Mouse (Mus musculus) lung, postnatal 0 days (tissue): ENCODE measurements at regions not wholly inside any gene's neighbourhood (a gene's known extent, or its start where the extent isn't known, plus 50 kb on each side); places are given as distances from the start of the nearest gene placed in this dataset.
A peak's percentile ranks its signal among the peaks of the same experiment; 100 is the strongest.

Experiments
- ATAC-seq: fragments of 200-750 bp; cut with Nextera tagmentation; 2 replicates; pipeline ENCODE4 v1.8.0; 2017; ENCODE audit warnings: moderate library complexity
- DNase-seq: peaks from one replicate; pipeline ENCODE4 v3.0.0-alpha.2; 2016; ENCODE audit warnings: low spot score
- H3K27ac ChIP-seq: fragments of 300-500 bp; sonication (generic); 2 replicates; pipeline ENCODE4 v1.5.1; 2014; ENCODE audit warnings: antibody characterized with exemption, mild to moderate bottlenecking, low read length, mixed read lengths
- H3K27me3 ChIP-seq: fragments of 300-500 bp; sonication (generic); replicated peaks from 2 replicates; pipeline ENCODE4 v1.6.1; 2014; ENCODE audit warnings: low read length, mixed read lengths; ENCODE audit not compliant: insufficient read depth
- H3K36me3 ChIP-seq: fragments of 300-500 bp; sonication (generic); 2 replicates; pipeline ENCODE4 v1.6.1; 2014; ENCODE audit warnings: low read length, mixed read lengths; ENCODE audit not compliant: insufficient read depth
- H3K4me1 ChIP-seq: fragments of 300-500 bp; sonication (generic); 2 replicates; pipeline ENCODE4 v1.6.1; 2014; ENCODE audit warnings: antibody characterized with exemption, low read depth, low read length, mixed read lengths; ENCODE audit not compliant: insufficient read depth
- H3K4me2 ChIP-seq: fragments of 300-500 bp; sonication (generic); replicated peaks from 2 replicates; pipeline ENCODE4 v1.6.1; 2014; ENCODE audit warnings: low read depth, mild to moderate bottlenecking, low read length, moderate library complexity, mixed read lengths
- H3K4me3 ChIP-seq: fragments of 300-500 bp; sonication (generic); 2 replicates; pipeline ENCODE4 v1.5.1; 2014; ENCODE audit warnings: low read depth, low read length
- H3K9ac ChIP-seq: fragments of 300-500 bp; sonication (generic); replicated peaks from 2 replicates; pipeline ENCODE4 v1.6.1; 2014; ENCODE audit warnings: low read depth, mild to moderate bottlenecking
- H3K9me3 ChIP-seq: fragments of 300-500 bp; sonication (generic); 2 replicates; pipeline ENCODE4 v1.6.1; 2016; ENCODE audit warnings: low read length, mixed read lengths
- CTCF ChIP-seq: IDR thresholded peaks from 2 replicates; pipeline ENCODE4 v1.5.1; 2016; ENCODE audit warnings: antibody characterized with exemption, mild to moderate bottlenecking
- EP300 ChIP-seq: IDR thresholded peaks from 2 replicates; pipeline ENCODE4 v1.6.1; 2016; ENCODE audit warnings: antibody characterized with exemption, mild to moderate bottlenecking, control low read depth
- WGBS: fragments of 180-500 bp; shearing (Covaris S2); extraction: QIAGEN DNeasy Blood & Tissue Kit; methylation state at CpG from one replicate; pipeline ENCODE4 v1.1.7; 2014; 5-methylcytosine and 5-hydroxymethylcytosine counted together

GRCm38 (mm10) chr1:184411066-184411465, 321.4 kb downstream of the Hlx start:
- TF ChIP-seq EP300 (no peak), CTCF (no peak)
- DNase-seq (no peak), ATAC-seq (no peak)
- Histone ChIP-seq H3K4me2 (no peak overlapping the region), H3K36me3 (no peaks in the 10 kb centered on the region), H3K27me3 (no peaks in the 10 kb centered on the region), H3K27ac (no peak overlapping the region), H3K4me1 (no peaks in the 10 kb centered on the region), H3K9me3 (no peaks in the 10 kb centered on the region), H3K4me3 (no peak overlapping the region), H3K9ac (no peak overlapping the region)
- 56% methylated on average over 3 of the region's 3 CpGs for WGBS

DNA sequence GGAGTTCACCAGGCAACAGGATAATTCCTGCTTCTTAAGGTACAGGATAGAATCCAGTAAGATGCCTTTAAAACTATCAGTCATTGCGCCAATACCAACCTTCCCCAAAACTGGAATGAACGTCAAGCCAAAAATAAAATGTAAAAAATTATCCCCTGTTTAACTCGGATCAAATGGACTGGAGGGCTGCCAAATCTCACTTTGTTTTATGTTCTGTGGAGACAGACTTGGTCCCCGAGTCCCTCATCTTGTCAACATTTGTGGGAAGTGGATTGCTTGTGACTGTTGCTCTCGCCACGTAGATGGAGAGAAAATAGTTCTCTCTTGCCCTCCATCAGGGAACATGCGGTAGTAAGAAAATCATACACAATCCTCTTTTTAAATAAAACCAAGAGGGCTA, 322.4 kb downstream of the Hlx start:
- DNase-seq (no peak), ATAC-seq (no peak)
- 51% methylated on average over 7 of the region's 7 CpGs for WGBS
- no peaks in the 10 kb centered on the region for H3K36me3 ChIP-seq
- H3K27ac ChIP-seq, result no peak overlapping the region
- H3K4me3 ChIP-seq, result no peak overlapping the region
- TF ChIP-seq EP300, result no peak
- no peak for TF ChIP-seq CTCF
- no peak overlapping the region for H3K4me2 ChIP-seq
- no peaks in the 10 kb centered on the region for H3K4me1 ChIP-seq
- no peaks in the 10 kb centered on the region for H3K27me3 ChIP-seq
- H3K9ac ChIP-seq, result no peak overlapping the region
- no peaks in the 10 kb centered on the region for H3K9me3 ChIP-seq

- WGBS, result 62% methylated on average over 6 of the region's 6 CpGs
- TF ChIP-seq CTCF (no peak), EP300 (peak; percentile 31; the same call in 1 of the 2 replicates)
- H3K9ac ChIP-seq, result no peak overlapping the region
- no peaks in the 10 kb centered on the region for H3K36me3 ChIP-seq
- no peaks in the 10 kb centered on the region for H3K9me3 ChIP-seq
- ATAC-seq (peak; percentile 41; the same call in 1 of the 2 replicates), DNase-seq (peak; percentile 72)
- no peak overlapping the region for H3K27ac ChIP-seq
- H3K27me3 ChIP-seq, result no peaks in the 10 kb centered on the region
- no peak overlapping the region for H3K4me3 ChIP-seq
- H3K4me1 ChIP-seq, result no peaks in the 10 kb centered on the region
- no peak overlapping the region for H3K4me2 ChIP-seq
Observed at GRCm38 (mm10) chr1:184402985-184403384, 329.4 kb downstream of the Hlx start.

- TF ChIP-seq EP300, result no peak
- peak; percentile 78 for TF ChIP-seq CTCF
- Histone ChIP-seq H3K4me2 (no peak overlapping the region), H3K9ac (no peak overlapping the region), H3K4me3 (no peak overlapping the region), H3K4me1 (no peaks in the 10 kb centered on the region), H3K36me3 (no peaks in the 10 kb centered on the region), H3K27me3 (no peaks in the 10 kb centered on the region), H3K27ac (no peak overlapping the region), H3K9me3 (no peaks in the 10 kb centered on the region)
- no peak for ATAC-seq
- peak; percentile 57 for DNase-seq
- 59% methylated on average over 15 of the region's 15 CpGs for WGBS
Observed at GRCm38 (mm10) chr1:184395215-184395614, 337.2 kb downstream of the Hlx start.

DNA sequence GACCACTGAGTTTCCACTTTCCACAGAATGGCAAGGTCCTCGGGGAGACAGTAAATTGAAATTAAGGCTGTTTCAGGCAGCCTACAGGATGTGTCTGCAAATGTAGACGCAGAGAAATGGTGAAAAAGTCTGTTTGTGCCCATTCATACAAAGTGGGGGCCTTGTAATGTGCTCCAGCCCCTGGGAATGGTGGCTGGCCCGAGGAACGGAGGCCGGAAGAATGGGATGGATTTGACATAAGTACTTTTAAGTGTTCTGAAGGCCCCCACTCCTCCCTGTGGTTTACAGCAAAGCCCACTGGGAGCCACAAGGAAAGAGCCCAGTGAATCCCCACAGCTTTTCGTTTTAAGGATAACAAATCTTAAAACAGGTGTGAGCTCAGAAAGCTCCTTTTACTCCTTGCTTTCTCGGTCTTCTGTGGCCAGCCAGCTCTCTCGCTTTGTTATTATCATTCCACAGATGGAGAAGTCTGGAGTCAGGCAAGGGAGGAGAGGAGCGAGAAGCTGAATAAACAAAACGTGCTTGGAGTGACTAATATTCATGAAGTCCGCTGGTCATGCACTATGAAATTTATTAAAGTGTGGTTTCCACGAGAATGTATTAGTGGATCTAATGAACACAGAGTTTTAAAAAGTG, 337.7 kb downstream of the Hlx start:
- Histone ChIP-seq H3K9ac (no peak overlapping the region), H3K4me1 (no peaks in the 10 kb centered on the region), H3K4me2 (no peak overlapping the region), H3K27ac (no peak overlapping the region), H3K36me3 (no peaks in the 10 kb centered on the region), H3K9me3 (no peaks in the 10 kb centered on the region), H3K4me3 (no peak overlapping the region), H3K27me3 (no peaks in the 10 kb centered on the region)
- ATAC-seq, result no peak
- no peak for TF ChIP-seq CTCF
- TF ChIP-seq EP300, result no peak
- DNase-seq, result no peak
- WGBS, result 60% methylated on average over 12 of the region's 12 CpGs

DNA sequence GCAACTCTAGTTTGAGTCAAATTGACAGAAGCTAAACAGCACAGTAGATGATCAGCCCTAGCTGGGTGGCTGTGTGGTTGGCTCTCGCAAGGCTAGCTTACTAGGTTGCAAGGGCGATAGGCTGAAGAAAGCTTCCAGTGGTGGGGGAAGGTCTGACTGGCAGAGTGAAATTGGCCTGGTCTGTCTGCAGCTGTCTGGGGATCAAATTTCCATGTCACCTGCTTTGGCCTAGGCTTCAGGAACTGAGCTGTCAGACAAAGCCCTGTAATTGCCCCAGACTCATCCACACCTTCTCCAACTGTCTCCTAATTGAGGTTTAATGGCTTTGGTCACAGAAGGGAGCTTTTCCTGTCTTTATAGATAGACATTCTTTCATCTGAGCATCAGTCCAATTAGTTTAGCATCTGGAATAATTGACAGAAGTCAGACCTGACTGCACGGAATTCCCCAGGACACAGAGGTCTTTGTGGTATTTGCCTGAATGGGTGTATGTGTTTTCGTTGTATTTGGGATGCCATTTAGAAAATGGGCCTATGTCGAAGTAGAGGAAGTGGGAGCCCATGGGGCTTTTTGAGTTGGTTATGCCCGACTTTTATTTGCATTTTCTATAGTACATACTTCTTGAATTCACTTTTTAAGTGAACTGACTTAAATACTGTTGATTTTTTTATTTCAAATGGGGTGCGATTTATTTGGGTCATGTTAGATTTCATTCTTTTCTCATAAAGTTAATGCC, 348.2 kb downstream of the Hlx start:
- Histone ChIP-seq H3K9ac (no peak overlapping the region), H3K9me3 (no peaks in the 10 kb centered on the region), H3K27me3 (no peaks in the 10 kb centered on the region), H3K36me3 (no peaks in the 10 kb centered on the region), H3K4me1 (no peaks in the 10 kb centered on the region), H3K27ac (no peak overlapping the region), H3K4me3 (no peak overlapping the region), H3K4me2 (no peak overlapping the region)
- 82% methylated on average over 7 of the region's 7 CpGs for whole genome bisulfite sequencing
- ATAC-seq (no peak), DNase-seq (no peak)
- TF ChIP-seq EP300 (no peak), CTCF (no peak)
